Mouse (Mus musculus) heart, postnatal 0 days (tissue): ENCODE measurements around the gene Tmem121.

Experiments used
- CTCF ChIP-seq: IDR thresholded peaks from 2 replicates; pipeline ENCODE4 v1.5.1; 2016; ENCODE audit warnings: antibody characterized with exemption, control low read depth, low read depth
- EP300 ChIP-seq: IDR thresholded peaks from 2 replicates; pipeline ENCODE4 v1.6.1; 2016; ENCODE audit warnings: antibody characterized with exemption, low read depth

DNA sequence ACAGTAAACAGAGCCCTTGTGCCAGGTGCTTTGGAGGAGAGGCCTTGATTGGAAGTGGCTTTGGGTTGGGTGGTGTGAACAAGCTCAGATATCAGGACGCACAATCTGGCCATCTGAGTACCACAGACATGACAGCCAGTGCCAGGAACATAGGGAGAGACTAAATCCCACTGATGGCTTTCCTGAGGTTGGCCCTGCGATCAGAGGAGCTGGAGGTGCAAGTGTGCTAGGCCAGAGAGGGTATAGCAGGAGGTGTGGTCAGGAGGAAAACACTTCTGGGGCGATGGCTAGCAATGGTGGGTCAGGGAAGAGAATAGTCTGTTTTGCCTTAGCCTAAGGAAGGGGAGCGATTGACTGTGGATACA, 1.3 kb downstream of the Tmem121 start:
- TF ChIP-seq EP300 (no peak), CTCF (no peak)
